Mouse (Mus musculus): Measurements from ENCODE around the gene Lysmd4.

Gene Lysmd4

GRCm38 (mm10) chr7:67230640-67231140, 8.3 kb downstream of the Lysmd4 start:
- no peak for DNase-seq (ENCODE audit: low read depth)

DNA sequence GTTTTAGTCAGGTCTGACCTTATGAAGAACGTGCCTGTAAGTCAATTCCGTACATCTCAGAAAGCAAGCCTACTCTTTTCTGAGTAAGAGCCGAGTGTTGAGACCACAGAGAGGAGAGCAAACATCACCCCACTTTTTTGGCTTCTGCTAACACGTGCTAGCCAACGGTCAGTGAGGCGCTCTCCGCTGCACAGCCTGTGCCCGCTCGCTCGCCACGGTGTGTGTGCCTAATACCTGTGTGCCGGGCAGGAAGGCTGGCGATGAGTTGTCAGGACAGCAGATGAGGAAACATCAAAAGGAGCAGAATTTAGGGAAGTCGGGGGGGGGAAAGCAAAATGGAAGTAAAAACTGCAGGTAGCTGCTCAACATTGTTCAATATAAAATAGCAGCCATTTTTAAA, 10.2 kb downstream of the Lysmd4 start:
- no peak for DNase-seq (ENCODE audit: low read depth)

DNA sequence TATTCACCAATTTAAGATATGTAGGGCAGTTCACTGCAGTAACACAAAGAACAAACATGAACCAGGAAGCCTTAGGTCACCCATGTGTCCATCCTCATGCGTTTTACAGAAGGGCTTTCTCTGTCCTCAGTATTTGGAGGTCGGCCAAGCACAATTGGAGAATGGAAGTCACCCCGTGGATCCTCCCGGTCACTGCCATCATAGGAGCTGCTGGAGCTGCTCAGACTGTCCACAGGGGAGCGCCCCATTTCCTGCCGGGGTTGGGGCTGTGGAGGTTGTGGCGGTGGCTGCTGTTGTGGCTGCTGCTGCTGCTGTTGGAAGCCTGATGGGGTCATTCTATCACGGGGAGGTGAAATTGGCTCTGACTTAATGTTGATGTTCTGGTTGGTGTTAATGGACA, 12.5 kb downstream of the Lysmd4 start:
- no peak for DNase-seq (ENCODE audit: low read depth)

DNA sequence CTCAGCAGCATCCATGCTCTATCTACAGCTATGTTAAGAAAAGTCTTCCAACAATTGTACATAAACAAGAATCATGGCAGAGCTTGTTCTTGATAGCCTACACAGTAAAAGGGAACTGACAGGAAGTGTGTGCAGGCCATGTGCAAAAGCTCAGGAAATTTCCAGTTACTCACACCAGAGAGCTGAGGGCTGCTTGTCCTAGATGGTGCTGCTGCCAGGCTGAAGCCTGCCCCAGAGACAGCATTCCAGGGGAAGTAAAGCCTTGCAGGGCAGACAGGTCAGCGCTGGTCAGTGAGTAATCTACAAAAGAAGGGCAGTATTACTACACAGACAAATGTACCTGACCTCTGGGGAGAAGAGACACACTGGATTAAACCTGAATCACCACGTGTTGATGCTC, 14.0 kb downstream of the Lysmd4 start:
- DNase-seq (ENCODE audit: low read depth): no peak

GRCm38 (mm10) chr7:67237752-67238151, 15.4 kb downstream of the Lysmd4 start:
- no peak for DNase-seq (ENCODE audit: low read depth)

DNA sequence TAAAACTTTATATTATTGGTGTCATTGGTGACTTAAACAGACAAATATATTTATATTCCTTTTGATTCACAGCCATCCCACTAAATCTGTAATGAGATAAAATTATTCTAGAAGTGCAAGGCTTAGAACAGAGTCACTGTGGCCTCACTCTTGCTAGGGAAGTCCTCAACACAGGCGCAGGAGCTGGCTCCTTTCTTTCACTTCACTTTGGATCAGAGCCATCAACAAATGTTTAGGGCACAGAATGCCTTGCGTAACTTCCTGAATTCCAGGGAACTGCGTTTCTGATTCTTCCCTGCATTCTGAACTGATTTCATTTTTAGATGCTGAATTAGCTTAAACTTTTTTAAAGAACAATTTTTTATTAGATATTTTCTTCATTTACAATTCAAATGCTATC, 19.6 kb downstream of the Lysmd4 start:
- no peak for DNase-seq (ENCODE audit: low read depth)

DNA sequence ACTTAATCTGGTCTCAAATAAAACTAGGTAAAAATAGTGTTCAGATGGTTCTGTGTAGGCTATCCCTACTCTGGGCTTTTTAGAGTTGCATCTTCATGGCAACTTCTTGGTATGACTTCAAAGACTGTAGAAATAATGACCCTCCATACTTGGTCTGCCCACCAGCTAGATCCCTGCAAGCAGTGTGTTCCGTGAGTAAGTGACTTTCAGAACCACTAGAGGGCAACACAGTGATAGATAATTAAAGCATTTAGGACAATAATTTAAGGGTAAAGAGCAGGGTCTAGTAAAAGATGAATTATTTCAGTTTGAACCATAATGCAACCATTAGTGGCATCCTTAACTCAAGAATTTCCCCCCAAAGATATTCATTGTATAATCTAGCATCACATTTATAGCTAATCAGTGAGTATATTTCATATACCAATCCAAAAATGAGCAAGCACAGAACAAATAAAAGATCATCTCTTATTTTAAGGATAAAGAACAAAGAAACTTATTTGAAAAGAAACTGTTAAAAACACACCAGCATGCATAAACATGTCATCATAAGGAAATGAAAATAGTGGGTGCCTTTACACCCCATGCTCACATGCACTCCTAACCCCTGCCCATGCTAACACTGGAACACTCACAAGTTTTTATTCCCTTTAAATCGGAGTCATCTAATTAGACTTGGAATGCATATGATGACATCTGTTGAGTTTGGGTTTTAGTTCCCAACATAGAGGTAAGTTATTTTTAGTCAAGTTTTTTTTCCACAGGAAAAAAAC, 21.0 kb downstream of the Lysmd4 start:
- DNase-seq (ENCODE audit: low read depth): peak; percentile 39

GRCm38 (mm10) chr7:67243894-67244282, 21.5 kb downstream of the Lysmd4 start:
- no peak for DNase-seq (ENCODE audit: low read depth)

- no peak for DNase-seq (ENCODE audit: low read depth)
Measured at GRCm38 (mm10) chr7:67245255-67245654, 22.9 kb downstream of the Lysmd4 start.

- no peak for DNase-seq (ENCODE audit: low read depth)
Measured at GRCm38 (mm10) chr7:67246067-67246466, 23.7 kb downstream of the Lysmd4 start.

- DNase-seq (ENCODE audit: low read depth): peak; percentile 93
Measured at GRCm38 (mm10) chr7:67259828-67260563, 37.7 kb downstream of the Lysmd4 start.

GRCm38 (mm10) chr7:67270447-67270846, 48.1 kb downstream of the Lysmd4 start:
- DNase-seq (ENCODE audit: low read depth): peak; percentile 47

DNA sequence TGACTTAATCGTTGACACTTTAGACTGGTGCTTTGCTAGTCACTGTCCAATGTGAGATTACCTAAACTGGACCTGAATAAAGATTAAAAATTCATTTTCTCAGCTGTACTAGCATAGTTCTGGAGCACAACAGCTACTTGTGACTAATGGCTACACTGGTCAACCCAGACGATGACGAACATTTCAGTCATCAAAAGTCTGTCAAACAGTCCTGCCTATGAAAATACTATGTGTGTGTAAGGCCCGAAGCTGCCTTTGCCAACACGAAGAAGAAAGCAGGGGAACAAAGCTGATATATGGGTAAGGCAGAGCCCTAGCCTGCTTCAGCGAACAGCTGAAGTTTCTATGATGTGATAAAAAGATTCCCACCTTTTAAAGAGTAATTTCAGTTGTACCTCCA, 61.2 kb downstream of the Lysmd4 start:
- DNase-seq (ENCODE audit: low read depth): no peak

DNA sequence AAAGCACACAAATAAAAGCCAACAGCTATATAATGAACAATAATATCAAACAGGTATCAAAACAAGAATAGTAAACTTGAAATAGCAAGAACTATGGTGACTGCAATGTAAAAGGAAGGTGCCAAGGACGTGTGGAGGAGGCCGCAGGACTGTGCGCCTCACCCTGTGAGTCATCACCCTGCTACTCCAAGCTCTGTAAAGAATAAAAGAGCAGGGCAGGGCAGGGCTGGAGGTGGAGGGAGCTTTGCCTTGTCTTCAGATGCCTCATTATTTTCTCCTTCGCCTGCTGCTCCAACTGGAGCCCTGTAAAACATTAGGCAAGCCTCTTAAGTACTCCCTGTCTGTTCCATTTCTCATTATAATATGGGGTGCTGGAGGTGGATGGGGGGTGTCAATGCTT, 65.1 kb downstream of the Lysmd4 start:
- DNase-seq (ENCODE audit: low read depth): no peak

- DNase-seq (ENCODE audit: low read depth): no peak
Measured at GRCm38 (mm10) chr7:67291356-67291755, 69.0 kb downstream of the Lysmd4 start.

GRCm38 (mm10) chr7:67296419-67296818, 74.1 kb downstream of the Lysmd4 start:
- DNase-seq (ENCODE audit: low read depth): no peak

GRCm38 (mm10) chr7:67304937-67305336, 82.6 kb downstream of the Lysmd4 start:
- no peak for DNase-seq (ENCODE audit: low read depth)

GRCm38 (mm10) chr7:67307078-67307477, 84.7 kb downstream of the Lysmd4 start:
- DNase-seq (ENCODE audit: low read depth): no peak

DNA sequence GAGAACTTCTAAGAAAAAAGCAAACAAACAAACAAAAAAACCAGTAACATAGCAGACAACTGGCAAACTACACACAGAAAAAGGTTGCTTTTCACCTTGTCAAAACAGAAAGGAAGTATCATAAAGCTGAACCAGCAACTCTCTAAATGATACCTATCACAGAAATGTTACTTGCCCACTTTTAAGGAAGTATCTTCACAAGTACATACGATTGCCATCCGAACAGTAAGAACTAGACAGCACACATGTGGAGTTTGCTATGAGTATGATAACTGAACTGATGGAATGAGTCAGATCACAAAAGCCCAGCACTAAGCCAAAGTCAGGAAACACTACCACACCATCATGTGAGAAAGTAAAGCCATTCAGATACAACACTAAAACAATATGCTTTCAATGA, 85.8 kb downstream of the Lysmd4 start:
- no peak for DNase-seq (ENCODE audit: low read depth)

GRCm38 (mm10) chr7:67310151-67310550, 87.8 kb downstream of the Lysmd4 start:
- DNase-seq (ENCODE audit: low read depth): no peak

GRCm38 (mm10) chr7:67313200-67313599, 90.9 kb downstream of the Lysmd4 start:
- DNase-seq (ENCODE audit: low read depth): no peak

DNA sequence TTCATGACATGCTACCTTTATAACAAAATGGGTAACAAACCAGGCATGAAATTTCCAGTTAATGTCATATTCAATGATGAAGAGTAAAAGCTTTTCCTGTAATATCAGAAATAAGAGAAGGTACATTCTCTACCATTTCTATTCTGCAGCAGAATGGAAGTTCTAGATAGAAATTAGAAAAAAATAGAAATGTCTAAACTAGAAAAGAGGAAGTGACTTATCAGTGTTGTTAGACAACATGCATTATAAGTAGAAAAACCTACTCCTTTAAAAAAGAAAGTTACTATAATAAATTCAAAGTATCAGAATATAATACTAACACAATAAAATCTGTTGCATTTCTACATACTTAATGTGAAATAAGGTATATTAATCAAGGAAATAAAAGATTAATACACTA, 96.4 kb downstream of the Lysmd4 start:
- DNase-seq (ENCODE audit: low read depth): no peak

DNA sequence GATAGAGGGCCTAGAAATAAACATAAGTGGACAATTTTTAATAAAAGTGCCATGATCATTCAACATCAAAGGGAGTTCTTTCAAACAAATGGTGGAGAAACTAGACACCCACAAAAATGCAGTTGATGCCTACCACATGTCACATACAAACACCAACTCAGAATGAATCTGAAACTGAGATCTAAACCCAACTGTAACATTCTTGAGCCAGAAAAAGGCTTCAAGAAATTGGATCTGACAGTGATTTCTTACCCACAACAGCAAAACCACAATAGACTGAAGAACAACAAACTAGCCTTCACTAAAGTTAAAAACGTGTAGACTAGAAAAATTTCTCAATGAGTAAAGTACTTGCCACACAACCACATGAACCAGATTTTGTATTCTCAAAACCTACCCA, 98.0 kb downstream of the Lysmd4 start:
- no peak for DNase-seq (ENCODE audit: low read depth)

Data from c-Kit-positive CD71-positive TER-119-negative erythroid progenitor cells, embryonic 14.5 days (primary cell).